Mouse (Mus musculus): ENCODE results near the gene Rex1bd.

Rex1bd gene

DNA sequence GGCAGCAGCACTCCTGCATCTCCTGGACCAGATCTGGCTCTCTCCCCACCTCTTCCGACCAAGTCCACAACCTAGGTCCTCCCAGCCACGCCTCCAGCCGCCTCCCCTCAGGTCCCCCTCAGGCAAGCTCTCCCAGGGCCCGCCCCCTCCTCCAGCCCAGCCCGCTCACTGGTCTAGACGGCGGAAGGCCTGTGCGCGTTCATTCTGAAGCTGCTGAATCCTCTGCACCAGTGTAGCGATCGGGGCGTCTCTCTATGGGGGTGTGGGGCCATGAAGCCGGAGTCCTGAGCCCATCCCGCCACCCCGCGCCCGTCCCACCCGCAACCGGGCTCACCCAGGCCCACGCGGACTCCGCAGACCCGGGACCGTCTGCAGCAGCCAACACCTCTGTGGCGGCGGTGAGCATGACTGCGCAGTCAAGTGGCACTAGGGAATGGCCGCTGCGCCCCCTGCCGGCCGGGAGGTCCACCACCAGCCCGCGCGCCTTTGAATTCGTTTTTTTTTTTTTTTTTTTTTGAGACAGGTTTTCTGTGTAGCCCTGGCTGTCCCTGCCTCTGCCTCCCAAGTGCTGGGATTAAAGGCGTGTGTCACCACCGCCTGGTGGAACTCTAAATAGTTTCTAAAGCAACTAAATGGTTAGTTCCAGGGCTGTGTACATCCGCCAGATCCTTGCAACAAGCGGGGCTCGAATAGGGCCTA is at the start of gene Rex1bd:
Gene Rex1bd (minus strand): TSS at position 425 of the 699 bp plus-strand sequence.
- in situ Hi-C loops (cut with MboI, MseI): loop anchor here (25.0 kb wide), 1 partner anchor 1156 kb away; the partner anchor contains the start of gene Unc13a

- in situ Hi-C loops (cut with MboI, MseI): no loop called here
Measured at GRCm38 (mm10) chr8:70555079-70555747, 48.7 kb upstream of the Rex1bd start.

DNA sequence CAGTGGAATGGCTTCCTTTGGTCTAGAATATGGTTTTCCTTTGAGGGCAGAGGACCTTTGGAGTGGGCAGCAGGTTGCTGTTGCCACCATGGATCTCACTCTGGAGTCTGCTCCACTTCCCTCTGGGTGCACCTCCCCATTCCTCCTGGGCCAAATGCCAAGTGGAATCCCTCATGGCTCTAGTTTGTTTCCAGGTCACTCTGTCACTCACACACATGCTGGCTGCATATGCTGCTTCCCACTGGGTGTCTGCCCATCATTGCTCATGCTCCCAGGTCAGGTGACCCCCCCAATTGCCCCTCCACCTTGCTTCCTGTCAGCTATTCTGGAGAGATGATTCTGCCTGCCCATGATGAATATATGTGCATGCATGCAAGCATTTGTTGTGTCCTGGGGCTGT is 47.2 kb upstream of the Rex1bd start:
- in situ Hi-C loops (cut with MboI, MseI): loop anchor here (5.0 kb wide), 2 partner anchors 34 to 84 kb away; no protein-coding TSS in a partner anchor

- in situ Hi-C loops (cut with MboI, MseI): loop anchor here (5.0 kb wide), 2 partner anchors 34 to 84 kb away; no protein-coding TSS in a partner anchor
Measured at GRCm38 (mm10) chr8:70552836-70553235, 46.3 kb upstream of the Rex1bd start.

DNA sequence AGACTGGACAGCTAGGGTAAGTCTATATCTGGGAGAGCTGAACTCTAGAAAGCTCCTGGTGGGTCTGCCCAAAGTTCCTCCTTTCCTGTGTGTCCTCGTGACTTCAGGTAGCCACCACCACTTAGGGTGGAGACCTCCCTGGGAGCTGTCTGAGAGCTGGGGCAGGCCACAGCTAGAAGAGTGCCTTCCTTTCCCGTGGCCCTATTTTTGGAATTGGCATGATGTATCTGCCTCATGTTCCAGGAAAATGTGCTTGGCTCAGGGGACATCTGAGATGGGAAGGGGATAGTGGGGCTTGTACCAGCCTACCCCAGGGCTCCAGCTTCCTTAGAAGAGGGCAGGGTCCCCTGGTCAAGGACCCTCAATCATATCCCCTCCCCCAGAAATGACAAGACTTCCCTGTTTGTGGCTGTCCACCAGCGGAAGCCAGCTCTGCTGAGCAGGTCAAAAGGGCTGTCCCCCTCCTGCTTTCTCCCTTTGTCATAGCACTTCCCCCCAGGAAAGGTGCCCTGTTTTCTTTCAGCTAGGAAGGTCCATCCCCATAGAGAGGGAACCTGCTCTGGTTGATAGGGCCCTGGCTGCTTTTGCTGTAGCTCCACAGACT is 45.1 kb upstream of the Rex1bd start:
- in situ Hi-C loops (cut with MboI, MseI): loop anchor here (5.0 kb wide), 2 partner anchors 36 to 86 kb away; no protein-coding TSS in a partner anchor

- in situ Hi-C loops (cut with MboI, MseI): loop anchor here (5.0 kb wide), 2 partner anchors 38 to 88 kb away; no protein-coding TSS in a partner anchor
Measured at GRCm38 (mm10) chr8:70549412-70550184, 43.0 kb upstream of the Rex1bd start.

GRCm38 (mm10) chr8:70547762-70548161 is 41.2 kb upstream of the Rex1bd start:
- in situ Hi-C loops (cut with MboI, MseI): no loop called here

DNA sequence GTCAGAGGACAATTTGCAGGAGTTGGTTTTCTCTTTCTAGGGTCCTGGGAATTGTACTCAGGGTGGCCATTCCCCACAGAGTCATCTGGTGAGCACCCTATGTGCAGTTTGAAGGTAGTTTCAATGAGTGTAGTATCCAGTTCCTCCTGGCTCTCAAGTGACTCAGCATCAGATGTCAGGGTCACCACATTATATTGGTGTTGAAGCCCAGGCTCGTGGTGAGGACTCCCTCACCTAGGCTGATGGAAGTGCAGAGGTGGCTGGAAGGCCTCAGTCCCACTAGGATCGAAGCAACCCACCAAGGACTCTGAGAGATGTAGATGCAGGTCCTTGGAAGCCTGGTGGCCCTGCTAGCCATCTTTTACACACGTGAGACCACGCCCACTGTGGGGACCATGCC is 39.9 kb upstream of the Rex1bd start:
- in situ Hi-C loops (cut with MboI, MseI): no loop called here

GRCm38 (mm10) chr8:70544200-70544687 is 37.7 kb upstream of the Rex1bd start:
- in situ Hi-C loops (cut with MboI, MseI): no loop called here

GRCm38 (mm10) chr8:70541081-70541480 is 34.5 kb upstream of the Rex1bd start:
- in situ Hi-C loops (cut with MboI, MseI): no loop called here

- in situ Hi-C loops (cut with MboI, MseI): no loop called here
Measured at GRCm38 (mm10) chr8:70540507-70541071, 34.0 kb upstream of the Rex1bd start.

DNA sequence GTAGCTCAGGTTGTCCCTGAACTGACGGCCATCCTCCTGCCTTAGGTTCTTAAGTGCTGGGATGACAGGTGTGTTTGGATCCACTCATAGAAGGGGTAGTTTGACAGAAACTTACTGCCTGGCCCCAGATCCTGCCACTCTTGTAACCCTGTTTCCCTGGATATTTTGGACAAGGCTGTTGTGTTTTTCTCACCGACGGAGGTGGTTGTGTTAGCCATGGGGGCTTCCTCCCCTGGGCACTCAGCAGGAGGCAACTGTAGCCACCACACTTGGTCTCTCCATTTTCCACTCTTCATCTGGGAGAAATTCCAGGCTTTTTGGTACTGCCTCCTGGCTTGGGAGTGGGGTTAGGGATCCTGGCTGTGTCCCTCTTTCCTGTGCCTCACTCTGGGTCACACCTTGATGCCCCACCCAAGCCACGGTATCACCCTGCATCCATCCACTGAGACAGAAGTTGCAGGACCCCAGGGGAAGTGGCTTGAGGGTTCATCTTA is 33.5 kb upstream of the Rex1bd start:
- in situ Hi-C loops (cut with MboI, MseI): no loop called here

GRCm38 (mm10) chr8:70539077-70539813 is 32.7 kb upstream of the Rex1bd start, which contains the start of gene Ell:
Gene Ell (plus strand): TSS chr8:70539457.
- in situ Hi-C loops (cut with MboI, MseI): no loop called here

DNA sequence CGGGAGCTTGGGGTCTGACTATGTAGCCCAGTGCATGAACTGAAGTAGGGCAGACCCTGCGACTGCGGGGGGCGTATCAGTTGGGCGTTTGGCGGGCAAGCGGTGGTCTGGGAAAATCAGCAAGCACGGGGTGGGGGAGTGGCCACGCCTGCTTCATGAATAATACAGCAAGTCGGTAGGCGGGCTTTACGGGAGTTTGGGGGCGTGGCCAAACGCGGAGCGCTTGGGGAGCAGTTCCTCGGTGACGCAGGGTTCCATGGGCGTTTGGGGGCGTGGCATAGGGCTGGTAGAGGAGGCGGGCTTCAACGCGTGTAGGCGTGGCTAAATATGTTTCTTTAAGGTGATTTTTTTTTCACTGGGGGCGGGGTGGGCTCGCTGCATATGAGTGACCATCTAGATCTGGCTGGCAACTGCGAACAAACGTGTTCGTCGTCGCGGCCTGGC is 32.1 kb upstream of the Rex1bd start:
- in situ Hi-C loops (cut with MboI, MseI): no loop called here

DNA sequence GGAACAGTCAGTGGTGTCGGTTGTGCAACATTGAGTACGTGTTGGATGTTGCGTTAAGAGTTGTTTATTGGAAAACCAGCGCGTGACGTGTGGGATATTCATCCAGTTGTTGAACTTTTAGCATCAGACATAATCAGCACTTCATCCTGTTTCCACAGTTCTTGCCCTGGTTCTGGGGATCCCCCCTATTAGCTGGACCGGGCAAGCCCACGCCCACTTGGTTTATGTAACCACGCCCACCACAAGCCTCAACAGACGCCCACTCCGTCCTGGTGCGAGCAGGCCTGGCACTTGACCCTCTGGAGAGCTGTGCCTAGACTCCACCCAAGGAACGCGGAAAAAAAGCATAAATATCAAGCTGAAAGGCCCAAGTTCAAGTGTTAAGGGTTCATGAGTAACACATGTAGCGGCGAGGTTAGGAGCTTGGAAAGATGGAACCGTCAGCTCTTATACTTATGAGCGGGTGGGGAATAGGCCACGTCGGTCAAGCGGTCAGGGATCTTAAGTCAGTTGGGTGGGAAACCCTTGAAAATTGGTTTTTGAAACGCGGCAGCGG is 31.6 kb upstream of the Rex1bd start:
- in situ Hi-C loops (cut with MboI, MseI): no loop called here

DNA sequence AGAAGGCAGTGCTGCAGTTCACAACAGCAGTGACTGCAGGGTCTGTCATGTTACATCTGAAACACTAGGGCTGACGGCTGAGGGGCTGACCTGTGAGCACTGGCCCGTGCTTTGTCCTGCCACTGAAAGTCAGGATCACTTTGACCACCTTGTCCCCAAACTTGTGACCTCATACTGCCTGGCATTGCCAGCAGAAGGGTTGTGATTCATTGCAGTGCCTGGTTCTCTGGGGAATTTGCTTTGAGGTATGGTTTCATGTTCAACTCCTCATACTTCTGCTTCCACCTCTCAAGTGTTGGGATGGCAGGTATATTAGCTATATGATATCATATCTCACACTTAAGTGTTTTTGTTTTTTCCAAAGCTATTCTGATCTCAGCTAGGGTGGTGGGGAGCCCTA is 29.1 kb upstream of the Rex1bd start:
- in situ Hi-C loops (cut with MboI, MseI): no loop called here

GRCm38 (mm10) chr8:70535221-70535620 is 28.7 kb upstream of the Rex1bd start:
- in situ Hi-C loops (cut with MboI, MseI): no loop called here

- in situ Hi-C loops (cut with MboI, MseI): no loop called here
Measured at GRCm38 (mm10) chr8:70534281-70534680, 27.7 kb upstream of the Rex1bd start.

DNA sequence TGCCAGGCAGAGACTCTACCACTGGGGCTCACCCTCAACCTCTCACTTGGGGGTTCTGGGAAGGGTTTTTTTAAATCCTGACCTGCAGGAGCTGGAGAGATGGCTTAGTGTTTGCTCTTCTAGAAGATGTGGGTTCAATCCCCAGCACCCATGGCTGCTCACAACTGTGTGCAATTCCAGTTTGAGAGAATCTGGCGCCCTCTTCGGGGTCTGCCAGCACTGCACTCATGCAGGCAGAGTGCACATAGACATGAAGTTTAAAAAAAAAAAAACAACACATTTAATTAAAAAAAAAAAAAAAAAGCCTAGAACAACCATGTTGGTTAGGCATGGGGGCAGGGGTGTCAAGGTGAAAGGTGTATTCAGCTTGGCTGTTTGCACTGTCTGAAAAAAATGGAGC is 23.8 kb upstream of the Rex1bd start:
- in situ Hi-C loops (cut with MboI, MseI): no loop called here

GRCm38 (mm10) chr8:70529741-70530161 is 23.2 kb upstream of the Rex1bd start:
- in situ Hi-C loops (cut with MboI, MseI): no loop called here
